Mouse (Mus musculus) neural tube, embryonic 14.5 days (tissue): ENCODE results near the gene Atf6. TPM values are rescaled to one million over a fixed set of nuclear protein-coding genes. Genes with fewer than 3 reads are reported as not detected.

Experiments
- ATAC-seq: fragments of 200-750 bp; cut with Nextera tagmentation; 2 replicates; pipeline ENCODE4 v1.8.0; 2017; ENCODE audit warnings: low read depth, mild to moderate bottlenecking, moderate TSS enrichment, moderate library complexity
- H3K27ac ChIP-seq: fragments of 300-500 bp; sonication (generic); 2 replicates; pipeline ENCODE4 v1.5.1; 2014; ENCODE audit warnings: low read depth, mild to moderate bottlenecking, control low read depth, low read length, moderate library complexity, mixed read lengths
- H3K27me3 ChIP-seq: fragments of 300-500 bp; sonication (generic); 2 replicates; pipeline ENCODE4 v1.6.1; 2014; ENCODE audit warnings: low read length; ENCODE audit not compliant: control insufficient read depth, insufficient read depth
- H3K36me3 ChIP-seq: fragments of 300-500 bp; sonication (generic); 2 replicates; pipeline ENCODE4 v1.6.1; 2014; ENCODE audit warnings: low read length, mixed read lengths; ENCODE audit not compliant: control insufficient read depth, insufficient read depth
- H3K4me1 ChIP-seq: fragments of 300-500 bp; sonication (generic); 2 replicates; pipeline ENCODE4 v1.6.1; 2014; ENCODE audit warnings: low read length; ENCODE audit not compliant: control insufficient read depth, insufficient read depth
- H3K4me2 ChIP-seq: fragments of 300-500 bp; sonication (generic); 2 replicates; pipeline ENCODE4 v1.6.1; 2014; ENCODE audit warnings: mild to moderate bottlenecking, low read depth, low read length, control low read depth
- H3K4me3 ChIP-seq: fragments of 300-500 bp; sonication (generic); 2 replicates; pipeline ENCODE4 v1.5.1; 2014; ENCODE audit warnings: low read depth, low read length, control low read depth, mixed read lengths
- H3K9ac ChIP-seq: fragments of 300-500 bp; sonication (generic); replicated peaks from 2 replicates; pipeline ENCODE4 v1.6.1; 2014; ENCODE audit warnings: low read depth, mild to moderate bottlenecking, control low read depth, low read length, mixed read lengths
- H3K9me3 ChIP-seq: fragments of 300-500 bp; sonication (generic); 2 replicates; pipeline ENCODE4 v1.6.1; 2016; ENCODE audit warnings: low read length; ENCODE audit not compliant: control insufficient read depth
- WGBS: fragments of 180-500 bp; shearing (Covaris S2); extraction: QIAGEN DNeasy Blood & Tissue Kit; methylation state at CpG from one replicate; pipeline ENCODE4 v1.1.7; 2014; 5-methylcytosine and 5-hydroxymethylcytosine counted together
- polyA plus RNA-seq: library from polyadenylated mRNA; unstranded; fragments of >200 nt; fragmentation: Nextera tagmentation; extraction: Ambion mirVana; gene quantifications from 2 replicates; pipeline ENCODE4 v1.2.1, GENCODE M21; 2014

The Atf6 gene
- polyA plus RNA-seq, 1 experiment from 2014 or later = 10.1 TPM

DNA sequence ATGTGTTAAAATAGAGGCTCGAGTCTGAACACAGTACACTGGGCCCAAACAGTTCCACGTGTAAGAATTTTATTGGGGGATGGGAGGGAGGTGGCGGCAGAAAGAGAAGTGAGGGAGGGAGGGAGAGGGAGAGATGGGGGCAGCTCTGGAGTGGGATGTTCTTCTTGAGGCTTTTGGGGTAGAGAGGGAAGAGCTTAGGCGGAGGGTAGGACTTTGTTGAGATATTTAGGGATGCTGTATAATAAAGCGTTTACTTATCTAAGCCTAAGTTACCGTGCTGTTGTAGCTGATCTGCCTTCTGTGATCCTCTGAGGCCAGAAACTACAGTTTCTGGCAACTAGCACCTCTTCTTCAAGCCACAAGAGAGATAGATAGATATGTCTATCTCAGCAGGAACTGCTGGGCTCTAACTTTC lies 18.5 kb upstream of the Atf6 start:
- Histone ChIP-seq H3K4me3 (no peak overlapping the region), H3K27ac (no peak overlapping the region), H3K36me3 (no peaks in the 10 kb centered on the region), H3K9ac (no peak overlapping the region), H3K4me1 (peaks cover 7% of the 10 kb centered on the region; the same call in 1 of the 2 replicates), H3K9me3 (no peaks in the 10 kb centered on the region), H3K27me3 (no peaks in the 10 kb centered on the region), H3K4me2 (no peak overlapping the region)
- peak; percentile 16; the same call in 1 of the 2 replicates for ATAC-seq
- WGBS = 42% methylated on average over 6 of the region's 6 CpGs

DNA sequence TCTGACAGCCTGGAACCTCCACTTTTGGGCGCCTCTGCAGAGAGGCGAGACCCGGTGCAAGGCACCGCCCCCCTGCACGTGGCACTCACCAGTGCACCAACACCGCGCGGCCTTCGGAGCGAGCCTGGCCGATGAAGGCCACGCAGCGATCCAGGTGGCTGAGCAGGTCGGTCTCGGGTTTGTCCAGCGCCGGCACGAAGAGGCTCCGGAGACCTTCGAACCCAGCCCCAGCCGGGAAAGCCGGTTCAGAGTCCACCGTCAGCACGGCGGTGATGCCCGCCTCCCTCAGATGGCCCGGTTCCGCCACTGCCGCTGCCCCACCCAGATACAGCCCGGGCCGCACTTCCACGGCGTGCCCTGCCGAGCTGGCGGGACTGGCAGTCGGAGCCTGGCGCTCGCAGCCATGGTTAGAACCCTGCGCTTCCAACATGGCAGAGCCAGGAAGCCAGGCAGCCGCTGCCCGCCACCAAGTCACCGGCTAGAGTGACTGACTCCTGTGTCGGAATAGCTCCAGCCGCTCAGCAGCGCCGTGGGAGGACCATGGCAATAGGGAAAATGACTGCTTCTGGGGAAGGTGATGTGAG lies 17.5 kb upstream of the Atf6 start, which contains the start of the genes Gm26620 and Dusp12:
Gene Gm26620, plus strand, starts transcription at position 88 of the 584 bp plus-strand sequence.
Gene Dusp12, minus strand, starts transcription at position 563 of the 584 bp plus-strand sequence.
- under 1% methylated on average over 46 of the region's 46 CpGs for WGBS
- H3K36me3 ChIP-seq = no peaks in the 10 kb centered on the region
- peak within 1 kb of the TSS; percentile 94 for H3K4me2 ChIP-seq
- peaks cover 7% of the 10 kb centered on the region; the same call in 1 of the 2 replicates for H3K4me1 ChIP-seq
- H3K9ac ChIP-seq = peak within 1 kb of the TSS; percentile 87
- no peaks in the 10 kb centered on the region for H3K9me3 ChIP-seq
- no peaks in the 10 kb centered on the region for H3K27me3 ChIP-seq
- H3K27ac ChIP-seq = peak within 1 kb of the TSS; percentile 80
- H3K4me3 ChIP-seq = peak within 1 kb of the TSS; percentile 94
- peak; percentile 97 for ATAC-seq

DNA sequence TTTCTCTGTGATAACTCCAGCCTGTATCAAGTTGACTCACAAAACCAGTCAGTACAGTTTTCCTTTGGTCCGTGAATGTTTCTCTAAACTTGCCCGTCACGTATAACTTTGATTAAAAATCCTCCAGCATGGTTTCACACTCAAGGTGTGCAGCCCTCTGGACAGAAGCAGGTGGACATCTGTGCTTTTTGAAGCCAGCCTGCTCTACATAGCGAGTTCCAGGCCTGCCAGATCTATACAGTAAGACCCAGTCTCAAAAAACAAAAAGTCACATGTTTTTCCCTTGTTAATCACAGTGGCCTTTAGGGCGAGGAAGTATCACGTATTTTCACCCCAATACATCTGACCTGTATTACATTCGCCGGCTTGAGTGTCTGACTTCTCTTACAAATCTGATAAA lies 16.8 kb upstream of the Atf6 start:
- ATAC-seq = no peak
- Histone ChIP-seq H3K9ac (peak overlapping the region; percentile 87), H3K4me1 (peaks cover 7% of the 10 kb centered on the region; the same call in 1 of the 2 replicates), H3K27ac (no peak overlapping the region), H3K4me3 (peak overlapping the region; percentile 94), H3K36me3 (0 out of 2 replicates have a peak, but pooled peaks cover 5% of the 10 kb centered on the region), H3K4me2 (peak overlapping the region; percentile 94), H3K9me3 (no peaks in the 10 kb centered on the region), H3K27me3 (no peaks in the 10 kb centered on the region)
- WGBS = 33% methylated on average over 8 of the region's 8 CpGs

DNA sequence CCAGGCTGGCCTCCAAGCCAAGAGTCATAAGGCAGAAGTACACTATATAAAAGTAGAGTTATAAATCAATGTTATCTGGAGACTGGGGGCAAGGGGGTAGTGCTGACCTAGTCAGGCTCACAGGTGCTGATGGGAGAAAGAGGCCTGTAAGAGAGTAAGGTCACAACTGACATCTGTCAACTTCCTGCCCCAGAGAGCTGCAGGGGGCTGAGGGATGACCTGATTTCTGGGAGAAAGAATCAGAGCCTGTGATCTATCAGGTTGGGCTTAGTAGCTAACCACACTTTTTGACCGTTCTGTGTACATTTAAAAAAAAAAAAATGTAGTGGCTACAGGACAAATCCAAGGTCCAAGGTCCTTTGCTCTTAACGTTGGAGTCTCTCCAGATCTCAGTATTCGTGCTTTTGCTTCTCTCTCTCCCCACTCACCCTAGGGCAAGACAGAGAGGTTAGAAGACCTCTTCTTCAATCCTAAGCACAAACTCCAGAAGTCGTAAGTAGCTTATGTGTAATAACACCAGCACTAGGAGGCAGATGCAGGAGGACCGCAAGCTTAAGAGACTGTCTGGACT lies 15.4 kb upstream of the Atf6 start:
- 90% methylated on average over 5 of the region's 5 CpGs for WGBS
- Histone ChIP-seq H3K36me3 (0 out of 2 replicates have a peak, but pooled peaks cover 6% of the 10 kb centered on the region), H3K4me3 (no peak overlapping the region), H3K9ac (no peak overlapping the region), H3K4me2 (no peak overlapping the region), H3K27me3 (no peaks in the 10 kb centered on the region), H3K4me1 (peaks cover 7% of the 10 kb centered on the region; the same call in 1 of the 2 replicates), H3K27ac (no peak overlapping the region), H3K9me3 (no peaks in the 10 kb centered on the region)
- ATAC-seq = no peak

DNA sequence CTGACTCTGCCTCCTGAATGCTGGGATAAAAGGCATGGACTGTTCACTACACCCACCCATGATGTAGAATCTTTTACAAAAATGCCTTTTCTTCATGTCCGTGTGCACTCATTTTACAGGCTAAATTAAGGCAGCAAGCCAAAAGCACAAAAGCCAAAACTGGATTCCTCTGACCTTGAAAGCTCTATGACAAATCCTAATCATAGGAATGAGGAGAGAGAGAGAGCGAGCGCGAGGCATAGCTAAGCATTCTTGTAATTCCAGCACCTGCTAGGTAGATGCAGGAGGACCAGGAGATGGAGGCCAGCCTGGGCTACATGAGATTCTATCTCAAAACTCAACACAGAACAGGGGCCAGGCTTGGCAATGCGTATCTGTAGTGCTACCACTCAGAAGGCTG lies 9.3 kb upstream of the Atf6 start:
- 96% methylated on average over 5 of the region's 5 CpGs for WGBS
- Histone ChIP-seq H3K9ac (no peak overlapping the region), H3K36me3 (peaks cover 13% of the 10 kb centered on the region; the same call in 1 of the 2 replicates), H3K4me3 (no peak overlapping the region), H3K4me2 (no peak overlapping the region), H3K9me3 (no peaks in the 10 kb centered on the region), H3K4me1 (no peaks in the 10 kb centered on the region), H3K27ac (no peak overlapping the region), H3K27me3 (no peaks in the 10 kb centered on the region)
- no peak for ATAC-seq

DNA sequence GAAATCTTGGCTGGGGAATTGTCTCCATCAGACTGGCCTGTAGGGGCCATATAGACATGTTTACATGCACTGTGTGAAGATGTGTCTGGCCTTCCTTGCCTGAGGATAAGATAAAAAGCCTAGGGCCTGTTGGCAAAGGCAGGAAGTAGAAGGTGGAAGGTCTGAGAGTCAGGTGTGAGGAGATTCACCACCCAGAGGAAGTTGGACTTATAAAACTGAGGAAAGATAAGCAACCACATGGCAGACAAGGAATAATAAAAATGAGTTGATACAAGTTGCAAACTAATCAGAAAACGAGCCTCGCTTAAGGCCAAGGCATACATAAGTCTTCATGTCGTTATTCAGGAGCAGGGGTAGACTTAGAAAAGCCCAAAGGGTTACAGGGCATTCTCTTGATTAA lies 8.1 kb upstream of the Atf6 start:
- Histone ChIP-seq H3K36me3 (peaks cover 13% of the 10 kb centered on the region), H3K9ac (no peak overlapping the region), H3K4me3 (no peak overlapping the region), H3K27me3 (no peaks in the 10 kb centered on the region), H3K9me3 (no peaks in the 10 kb centered on the region), H3K4me2 (no peak overlapping the region), H3K4me1 (no peaks in the 10 kb centered on the region), H3K27ac (no peak overlapping the region)
- no peak for ATAC-seq
- 81% methylated on average over 3 of the region's 3 CpGs for WGBS

DNA sequence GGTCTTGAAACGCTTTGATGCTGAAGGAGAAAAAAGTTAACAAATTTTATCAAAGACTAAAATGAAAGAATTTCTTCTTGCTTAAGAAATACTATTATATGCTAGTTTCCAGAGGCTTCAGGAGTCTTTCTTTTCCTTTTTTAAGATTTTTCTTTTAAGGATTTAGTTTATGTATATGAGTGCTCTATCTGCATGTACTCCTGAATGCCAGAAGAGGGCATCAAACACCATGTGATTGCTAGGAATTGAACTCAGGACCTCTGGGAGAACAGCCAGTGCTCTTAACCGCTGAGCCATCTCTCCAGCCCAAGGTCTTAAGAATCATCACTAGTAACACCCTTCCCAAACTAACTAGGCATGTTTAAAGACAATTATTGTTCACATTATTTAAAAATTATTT lies 4.4 kb upstream of the Atf6 start:
- 94% methylated on average over 2 of the region's 2 CpGs for WGBS
- H3K9ac ChIP-seq = no peak overlapping the region
- no peak for ATAC-seq

DNA sequence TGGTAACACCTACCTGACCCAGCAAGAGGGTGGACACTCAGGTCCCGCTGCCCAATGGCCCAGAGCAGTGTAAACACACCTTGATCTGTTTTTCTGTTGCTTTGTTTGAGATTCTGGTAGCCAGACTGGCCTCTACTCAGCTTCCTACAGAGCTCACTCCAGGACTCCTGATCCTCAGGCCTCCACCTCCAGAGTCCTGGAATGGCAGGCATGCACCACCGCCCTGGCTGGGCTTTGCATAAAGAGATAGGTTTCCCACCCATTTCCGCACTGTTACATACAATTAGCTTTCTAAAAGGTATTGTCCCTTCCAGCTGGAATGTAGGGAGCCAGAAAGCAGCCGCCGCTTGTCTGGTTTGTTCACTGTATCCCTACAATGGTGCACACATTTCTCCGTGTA lies 3.8 kb upstream of the Atf6 start:
- no peaks in the 10 kb centered on the region for H3K27me3 ChIP-seq
- H3K9ac ChIP-seq = no peak overlapping the region
- no peaks in the 10 kb centered on the region for H3K9me3 ChIP-seq
- 0 out of 2 replicates have a peak, but pooled peaks cover 6% of the 10 kb centered on the region for H3K4me1 ChIP-seq
- H3K4me2 ChIP-seq = no peak overlapping the region
- WGBS = 94% methylated on average over 6 of the region's 6 CpGs
- H3K4me3 ChIP-seq = no peak overlapping the region
- H3K27ac ChIP-seq = no peak overlapping the region
- H3K36me3 ChIP-seq = peaks cover 3% of the 10 kb centered on the region; the same call in 1 of the 2 replicates
- no peak for ATAC-seq

More for the DNA sequence above, 4.4 kb upstream of the Atf6 start:
- Histone ChIP-seq H3K9me3 (no peaks in the 10 kb centered on the region), H3K27ac (no peak overlapping the region), H3K36me3 (peaks cover 4% of the 10 kb centered on the region), H3K27me3 (no peaks in the 10 kb centered on the region), H3K4me2 (no peak overlapping the region), H3K4me1 (0 out of 2 replicates have a peak, but pooled peaks cover under 1% of the 10 kb centered on the region), H3K4me3 (no peak overlapping the region)

DNA sequence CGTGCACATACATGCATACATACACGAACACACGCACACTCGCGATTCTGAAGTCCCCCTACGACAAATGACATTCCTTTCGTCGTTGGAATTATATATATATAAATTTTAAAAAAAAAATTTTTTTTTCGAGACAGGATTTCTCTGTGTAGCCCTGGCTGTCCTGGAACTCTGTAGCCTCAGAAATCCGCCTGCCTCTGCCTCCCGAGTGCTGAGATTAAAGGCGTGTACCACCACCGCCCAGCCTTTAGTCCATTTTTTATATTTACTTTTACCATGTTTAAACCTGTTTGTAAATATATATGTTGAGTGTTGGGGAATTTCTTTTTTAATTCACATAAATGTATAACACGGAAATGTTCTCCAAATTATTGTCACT lies 1.3 kb upstream of the Atf6 start:
- peak overlapping the region; percentile 52; the same call in 1 of the 2 replicates for H3K27ac ChIP-seq
- H3K4me3 ChIP-seq = peak overlapping the region; percentile 88
- no peaks in the 10 kb centered on the region for H3K9me3 ChIP-seq
- no peaks in the 10 kb centered on the region; the same call in 1 of the 2 replicates for H3K36me3 ChIP-seq
- 0 out of 2 replicates have a peak, but pooled peaks have one; percentile 16 for ATAC-seq
- H3K9ac ChIP-seq = peak overlapping the region; percentile 54; the same call in 1 of the 2 replicates
- H3K4me2 ChIP-seq = peak overlapping the region; percentile 74
- H3K27me3 ChIP-seq = no peaks in the 10 kb centered on the region
- 0 out of 2 replicates have a peak, but pooled peaks cover 7% of the 10 kb centered on the region for H3K4me1 ChIP-seq
- WGBS = 19% methylated on average over 14 of the region's 14 CpGs
